Mouse (Mus musculus) kidney, embryonic 14.5 days (tissue): ENCODE measurements around the gene Cotl1. TPM values are rescaled to one million over a fixed set of nuclear protein-coding genes. Genes with fewer than 3 reads are reported as not detected.

Source experiments
- ATAC-seq: fragments of 200-750 bp; cut with Nextera tagmentation; 2 replicates; pipeline ENCODE4 v1.8.0; 2017; ENCODE audit warnings: moderate number of reproducible peaks, mild to moderate bottlenecking, moderate TSS enrichment, moderate library complexity; ENCODE audit not compliant: low FRiP score, low TSS enrichment
- H3K27ac ChIP-seq: fragments of 300-500 bp; sonication (generic); 2 replicates; pipeline ENCODE4 v1.5.1; 2014; ENCODE audit warnings: low read depth, mild to moderate bottlenecking, low read length, moderate library complexity, mixed read lengths
- H3K27me3 ChIP-seq: fragments of 300-500 bp; sonication (generic); 2 replicates; pipeline ENCODE4 v1.6.1; 2014; ENCODE audit warnings: mild to moderate bottlenecking, low read length; ENCODE audit not compliant: control insufficient read depth, insufficient read depth
- H3K36me3 ChIP-seq: fragments of 300-500 bp; sonication (generic); 2 replicates; pipeline ENCODE4 v1.6.1; 2014; ENCODE audit warnings: low read length, mixed read lengths; ENCODE audit not compliant: control insufficient read depth, insufficient read depth
- H3K4me1 ChIP-seq: fragments of 300-500 bp; sonication (generic); 2 replicates; pipeline ENCODE4 v1.6.1; 2014; ENCODE audit warnings: low read length, mixed read lengths; ENCODE audit not compliant: control insufficient read depth, insufficient read depth
- H3K4me2 ChIP-seq: fragments of 300-500 bp; sonication (generic); replicated peaks from 2 replicates; pipeline ENCODE4 v1.6.1; 2014; ENCODE audit warnings: low read depth, mild to moderate bottlenecking, low read length
- H3K4me3 ChIP-seq: fragments of 300-500 bp; sonication (generic); 2 replicates; pipeline ENCODE4 v1.5.1; 2014; ENCODE audit warnings: mild to moderate bottlenecking, low read length
- H3K9ac ChIP-seq: fragments of 300-500 bp; sonication (generic); 2 replicates; pipeline ENCODE4 v1.6.1; 2014; ENCODE audit warnings: low read depth, mild to moderate bottlenecking, low read length, moderate library complexity
- H3K9me3 ChIP-seq: fragments of 300-500 bp; sonication (generic); 2 replicates; pipeline ENCODE4 v1.6.1; 2016; ENCODE audit warnings: low read length; ENCODE audit not compliant: control insufficient read depth
- WGBS: fragments of 180-500 bp; shearing (Covaris S2); extraction: QIAGEN DNeasy Blood & Tissue Kit; methylation state at CpG from one replicate; pipeline ENCODE4 v1.1.7; 2014; 5-methylcytosine and 5-hydroxymethylcytosine counted together
- polyA plus RNA-seq: library from polyadenylated mRNA; unstranded; fragments of >200 nt; fragmentation: Nextera tagmentation; extraction: Ambion mirVana; gene quantifications from 2 replicates; pipeline ENCODE4 v1.2.1, GENCODE M21; 2014

Gene Cotl1
- polyA plus RNA-seq, 1 experiment from 2014 or later, result 239 TPM

DNA sequence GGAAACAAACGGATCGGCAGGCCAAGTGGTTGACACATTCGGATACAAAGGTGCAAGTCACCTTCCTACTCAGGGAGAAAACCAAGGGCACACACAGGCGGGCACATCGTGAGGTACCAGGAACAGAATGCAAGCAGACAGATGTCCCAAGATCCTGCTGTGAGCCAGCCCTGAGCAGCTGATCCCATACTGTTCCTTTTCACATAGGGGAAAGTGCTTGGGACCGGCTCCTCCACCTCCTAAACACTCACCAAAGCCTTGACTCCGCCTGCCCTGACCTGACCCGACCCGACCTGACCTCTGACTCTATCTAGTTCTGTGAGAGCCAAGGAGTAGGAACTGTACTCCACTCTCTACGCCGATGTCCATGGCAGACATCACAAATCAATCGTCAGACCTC lies 22.9 kb downstream of the Cotl1 start:
- Histone ChIP-seq H3K27ac (no peak overlapping the region), H3K4me2 (no peak overlapping the region), H3K4me1 (peaks cover 20% of the 10 kb centered on the region), H3K9ac (no peak overlapping the region), H3K4me3 (no peak overlapping the region), H3K36me3 (peaks cover 7% of the 10 kb centered on the region), H3K27me3 (no peaks in the 10 kb centered on the region), H3K9me3 (no peaks in the 10 kb centered on the region)
- 39% methylated on average over 12 of the region's 12 CpGs for WGBS
- no peak for ATAC-seq

DNA sequence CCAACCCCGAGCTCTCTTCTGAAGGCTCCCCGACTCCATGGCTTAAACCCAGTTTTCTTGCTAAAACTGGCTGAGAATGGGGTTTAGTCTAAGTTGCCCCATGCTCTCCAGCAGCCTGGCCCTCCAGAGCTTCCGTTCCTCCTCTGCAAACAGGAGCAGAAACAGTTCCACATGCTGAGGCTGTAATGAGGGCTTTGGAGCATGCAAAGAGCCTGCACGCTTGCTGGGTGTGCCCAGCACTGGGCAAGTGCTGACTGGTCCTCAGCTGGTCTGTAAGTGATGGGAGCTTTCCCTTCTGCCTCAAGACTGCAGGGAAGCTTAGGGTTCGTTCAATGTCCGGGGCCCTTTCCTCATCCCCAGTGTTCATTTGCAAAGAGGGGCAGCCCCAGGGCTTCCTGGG lies 24.1 kb downstream of the Cotl1 start:
- H3K36me3 ChIP-seq, result no peaks in the 10 kb centered on the region; the same call in 1 of the 2 replicates
- peaks cover 26% of the 10 kb centered on the region for H3K4me1 ChIP-seq
- H3K9me3 ChIP-seq, result no peaks in the 10 kb centered on the region
- H3K27me3 ChIP-seq, result no peaks in the 10 kb centered on the region
- WGBS, result 79% methylated on average over 6 of the region's 6 CpGs
- H3K4me2 ChIP-seq, result no peak overlapping the region
- H3K4me3 ChIP-seq, result no peak overlapping the region
- H3K9ac ChIP-seq, result no peak overlapping the region
- no peak for ATAC-seq
- no peak overlapping the region for H3K27ac ChIP-seq

DNA sequence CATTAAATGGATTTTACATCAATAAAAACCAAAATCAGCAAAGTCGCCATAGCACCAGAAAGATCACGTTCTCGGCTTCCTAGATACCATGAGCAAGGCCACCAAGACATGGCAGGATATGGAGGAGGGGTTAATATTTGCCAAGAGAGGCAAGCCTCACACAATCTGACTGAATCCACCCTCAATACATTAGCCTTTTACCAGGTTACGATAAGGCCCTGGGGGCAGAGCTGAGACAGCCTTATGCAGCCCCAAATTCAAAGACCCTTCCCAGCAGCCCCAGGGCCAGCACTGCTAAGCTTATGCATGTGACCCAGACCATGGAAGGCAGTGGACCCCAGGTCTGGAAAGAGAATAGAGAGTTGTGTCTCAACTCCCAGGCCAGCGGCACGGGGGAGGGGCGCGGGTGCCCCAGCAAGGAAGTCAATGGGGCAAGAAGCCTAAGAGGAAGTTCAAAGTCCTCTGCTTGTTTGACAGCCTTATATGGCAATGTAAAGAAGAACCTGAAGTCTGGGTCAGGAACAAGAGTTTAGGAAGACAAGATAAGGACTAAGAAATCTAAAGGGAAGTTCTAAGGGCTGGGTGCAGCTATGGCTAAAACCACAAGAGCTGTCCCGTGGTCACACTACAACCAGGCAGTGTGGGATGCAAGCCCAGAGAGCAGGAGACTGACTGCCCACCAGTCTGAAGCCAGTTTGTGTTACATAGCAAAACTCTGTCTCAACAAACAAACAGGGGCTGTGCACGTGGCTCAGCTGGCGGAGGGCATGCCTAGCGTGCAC lies 27.5 kb downstream of the Cotl1 start:
- Histone ChIP-seq H3K4me1 (peaks cover 26% of the 10 kb centered on the region), H3K36me3 (peaks cover 13% of the 10 kb centered on the region; the same call in 1 of the 2 replicates), H3K9ac (no peak overlapping the region), H3K27me3 (no peaks in the 10 kb centered on the region), H3K9me3 (no peaks in the 10 kb centered on the region), H3K27ac (peak overlapping the region; percentile 71; the same call in 1 of the 2 replicates), H3K4me3 (no peak overlapping the region), H3K4me2 (peak overlapping the region; percentile 0; the same call in 1 of the 2 replicates)
- 53% methylated on average over 12 of the region's 12 CpGs for WGBS
- peak; percentile 41 for ATAC-seq

DNA sequence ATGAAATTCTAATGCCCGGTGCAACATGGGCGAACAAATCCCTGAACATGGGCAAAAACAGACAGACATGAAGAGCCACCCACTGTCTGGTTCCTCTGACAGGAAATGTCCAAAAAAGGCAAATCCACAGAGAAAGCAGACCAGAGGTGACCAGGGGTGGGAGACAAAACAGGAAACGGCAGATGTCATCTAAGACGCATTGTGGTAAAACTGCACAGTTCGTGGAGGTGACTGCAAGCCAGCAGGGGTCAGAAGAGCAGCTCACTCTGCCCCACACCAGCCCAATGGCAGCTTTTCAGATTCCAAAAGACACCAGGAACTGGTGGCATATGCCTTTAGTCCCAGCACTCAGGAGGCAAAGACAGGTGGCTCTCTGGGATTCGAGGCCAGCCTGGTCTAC lies 28.4 kb downstream of the Cotl1 start:
- Histone ChIP-seq H3K4me2 (no peak overlapping the region), H3K4me3 (no peak overlapping the region), H3K9ac (no peak overlapping the region), H3K36me3 (peaks cover 13% of the 10 kb centered on the region; the same call in 1 of the 2 replicates), H3K9me3 (no peaks in the 10 kb centered on the region), H3K27ac (no peak overlapping the region), H3K27me3 (no peaks in the 10 kb centered on the region), H3K4me1 (peaks cover 26% of the 10 kb centered on the region)
- 44% methylated on average over 6 of the region's 6 CpGs for WGBS
- ATAC-seq, result no peak

DNA sequence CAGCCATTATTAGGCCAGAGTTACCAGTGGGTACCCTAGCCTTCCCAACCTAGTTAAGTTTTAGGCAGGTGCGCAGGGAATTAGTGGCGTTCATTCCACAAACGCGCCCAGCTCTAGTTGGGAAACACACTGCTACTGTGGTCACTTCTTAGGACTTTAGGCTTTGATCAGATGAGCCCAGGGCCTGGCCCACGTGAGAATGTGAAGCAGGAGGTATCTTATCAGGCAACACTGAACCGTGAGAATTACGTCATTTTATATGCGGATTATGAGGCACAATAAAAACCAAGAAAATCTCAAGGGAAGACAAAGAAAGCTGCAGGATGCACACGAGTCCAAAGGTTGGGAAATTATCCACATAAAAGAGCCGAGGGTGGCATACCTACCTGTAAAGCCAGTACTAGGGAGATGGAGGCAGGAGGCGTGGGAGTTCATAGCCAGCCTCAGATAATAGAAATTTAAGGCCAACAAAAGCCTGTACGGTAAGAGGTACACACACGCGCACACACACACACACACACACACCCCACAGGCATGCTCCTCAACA lies 29.3 kb downstream of the Cotl1 start:
- no peak for ATAC-seq
- no peak overlapping the region for H3K9ac ChIP-seq
- H3K4me1 ChIP-seq, result peaks cover 26% of the 10 kb centered on the region
- H3K27ac ChIP-seq, result no peak overlapping the region
- no peak overlapping the region for H3K4me3 ChIP-seq
- no peak overlapping the region for H3K4me2 ChIP-seq
- H3K9me3 ChIP-seq, result no peaks in the 10 kb centered on the region
- 87% methylated on average over 14 of the region's 14 CpGs for WGBS
- peaks cover 13% of the 10 kb centered on the region; the same call in 1 of the 2 replicates for H3K36me3 ChIP-seq
- H3K27me3 ChIP-seq, result no peaks in the 10 kb centered on the region

DNA sequence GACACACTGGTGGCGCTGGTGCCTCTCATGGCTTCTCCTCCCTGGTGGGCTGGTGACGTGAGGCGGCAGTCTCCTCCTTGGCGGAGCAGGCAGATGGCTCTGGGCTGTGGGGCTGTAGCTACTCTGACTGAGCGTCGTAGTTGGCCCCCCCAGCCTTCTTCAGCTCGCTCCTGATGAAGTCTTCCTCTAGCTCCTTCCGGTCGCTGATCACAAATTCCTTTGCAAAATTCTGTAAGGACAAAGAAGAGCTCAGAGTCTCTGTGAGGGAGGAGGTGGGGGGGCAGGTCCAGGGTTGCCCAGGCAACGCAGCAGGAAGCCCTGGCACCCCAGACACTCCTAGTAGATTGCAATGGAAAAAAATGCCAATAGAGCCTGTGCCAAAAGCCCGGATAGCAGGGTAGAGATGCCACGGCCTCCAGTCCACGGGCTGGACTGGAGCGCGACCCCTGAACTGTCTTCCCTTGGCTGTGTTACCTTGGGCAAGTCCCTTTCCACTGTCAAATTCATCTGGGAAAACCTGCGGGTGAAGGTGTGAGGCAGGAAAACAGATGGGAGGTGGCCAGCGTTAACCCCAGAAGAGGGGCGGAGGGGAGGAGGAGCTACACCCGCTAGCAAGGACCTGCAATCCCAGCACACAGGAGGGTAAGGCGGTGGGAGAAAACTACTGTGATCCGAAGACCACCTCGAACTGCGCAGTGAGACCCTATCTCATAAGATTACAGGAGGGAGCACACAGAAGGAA lies 30.0 kb downstream of the Cotl1 start:
- Histone ChIP-seq H3K4me3 (no peak overlapping the region), H3K27ac (no peak overlapping the region), H3K9ac (no peak overlapping the region), H3K4me1 (peaks cover 25% of the 10 kb centered on the region), H3K9me3 (no peaks in the 10 kb centered on the region), H3K4me2 (no peak overlapping the region), H3K36me3 (peaks cover 13% of the 10 kb centered on the region; the same call in 1 of the 2 replicates), H3K27me3 (no peaks in the 10 kb centered on the region)
- ATAC-seq, result no peak
- 88% methylated on average over 23 of the region's 23 CpGs for WGBS

DNA sequence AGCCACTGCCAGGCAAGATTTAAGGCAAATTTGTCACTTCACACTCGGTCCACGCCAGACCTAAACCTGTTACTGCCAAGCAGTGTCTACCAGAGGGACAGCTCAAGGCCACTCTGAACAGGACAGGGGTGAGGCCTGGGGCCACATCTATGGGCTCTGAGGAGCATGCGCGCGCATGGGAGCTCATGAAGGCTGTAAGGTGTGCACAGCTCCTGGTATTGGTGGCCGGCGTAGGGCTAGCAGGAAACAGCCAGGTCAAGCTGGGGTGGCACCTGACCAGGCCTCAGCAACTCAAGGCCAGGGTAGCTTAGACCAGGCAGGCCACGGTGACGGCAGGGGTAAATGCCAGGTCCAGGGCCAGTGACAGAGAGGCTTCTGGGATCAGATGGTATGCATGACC lies 30.7 kb downstream of the Cotl1 start:
- H3K27ac ChIP-seq, result no peak overlapping the region
- H3K9ac ChIP-seq, result no peak overlapping the region
- no peaks in the 10 kb centered on the region for H3K9me3 ChIP-seq
- 91% methylated on average over 9 of the region's 9 CpGs for WGBS
- no peak for ATAC-seq
- H3K4me3 ChIP-seq, result no peak overlapping the region
- no peaks in the 10 kb centered on the region for H3K27me3 ChIP-seq
- H3K4me2 ChIP-seq, result no peak overlapping the region
- peaks cover 27% of the 10 kb centered on the region for H3K4me1 ChIP-seq
- peaks cover 13% of the 10 kb centered on the region; the same call in 1 of the 2 replicates for H3K36me3 ChIP-seq

DNA sequence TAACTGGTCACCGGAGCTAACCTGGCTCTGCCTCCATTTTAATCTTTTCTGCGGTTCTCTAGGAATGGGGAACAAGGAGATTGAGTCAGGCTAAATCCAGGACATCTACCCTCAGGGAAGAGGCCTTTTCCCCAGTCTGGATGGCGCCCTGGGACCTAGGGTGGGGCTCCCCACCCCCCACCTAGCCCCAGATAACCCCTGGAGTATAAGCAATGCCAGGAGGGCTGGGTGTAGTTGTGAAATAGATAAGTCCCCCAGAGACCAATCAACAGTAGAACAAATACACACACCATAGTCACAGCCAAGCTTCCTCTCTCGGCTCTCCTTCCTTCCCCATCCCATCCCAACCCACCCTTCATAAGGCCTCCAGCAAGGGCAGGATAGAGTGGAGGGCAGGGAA lies 32.7 kb downstream of the Cotl1 start:
- no peak for ATAC-seq
- no peak overlapping the region for H3K9ac ChIP-seq
- no peaks in the 10 kb centered on the region for H3K9me3 ChIP-seq
- H3K36me3 ChIP-seq, result peaks cover 13% of the 10 kb centered on the region; the same call in 1 of the 2 replicates
- H3K4me2 ChIP-seq, result no peak overlapping the region
- peaks cover 15% of the 10 kb centered on the region for H3K4me1 ChIP-seq
- H3K27me3 ChIP-seq, result no peaks in the 10 kb centered on the region
- H3K4me3 ChIP-seq, result no peak overlapping the region
- 90% methylated on average over 4 of the region's 4 CpGs for WGBS
- no peak overlapping the region for H3K27ac ChIP-seq
